Mouse (Mus musculus): ENCODE results near the gene Olfml2b.

The Olfml2b gene

DNA sequence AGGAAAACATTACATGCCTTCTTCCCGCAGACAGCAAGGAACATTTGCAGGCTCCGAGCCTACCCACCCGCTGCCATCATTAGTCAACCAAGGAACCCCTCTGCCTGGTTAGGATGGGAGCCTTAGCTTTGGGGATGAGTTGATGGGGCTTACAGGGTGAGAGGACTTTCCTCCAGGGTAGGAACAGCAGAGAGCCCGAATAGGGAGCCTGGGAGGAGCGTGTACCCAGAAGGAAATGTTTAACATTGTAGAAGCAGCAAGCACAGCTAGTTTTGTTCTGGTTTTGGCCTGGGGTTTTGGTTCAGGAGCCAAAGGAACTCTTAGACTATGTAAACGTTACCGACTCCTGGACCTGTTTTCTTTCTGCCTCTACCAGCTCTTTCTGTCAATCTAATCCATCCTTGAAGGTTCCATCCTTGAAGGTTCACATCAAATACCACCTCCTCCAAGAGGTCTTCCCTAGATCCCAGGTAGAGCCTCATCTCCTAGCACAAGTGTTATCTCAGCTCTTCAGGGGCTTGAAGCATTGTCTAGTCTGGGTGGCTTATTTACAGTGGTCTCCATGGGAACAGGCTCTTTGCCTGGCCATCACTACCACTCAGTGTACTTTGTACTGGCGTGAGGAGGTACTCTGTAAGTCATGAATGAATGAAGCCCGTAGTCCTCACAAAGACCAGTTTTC lies 2.4 kb downstream of the Olfml2b start:
- no peak for DNase-seq (ENCODE audit: extremely low spot score, low spot score)

DNA sequence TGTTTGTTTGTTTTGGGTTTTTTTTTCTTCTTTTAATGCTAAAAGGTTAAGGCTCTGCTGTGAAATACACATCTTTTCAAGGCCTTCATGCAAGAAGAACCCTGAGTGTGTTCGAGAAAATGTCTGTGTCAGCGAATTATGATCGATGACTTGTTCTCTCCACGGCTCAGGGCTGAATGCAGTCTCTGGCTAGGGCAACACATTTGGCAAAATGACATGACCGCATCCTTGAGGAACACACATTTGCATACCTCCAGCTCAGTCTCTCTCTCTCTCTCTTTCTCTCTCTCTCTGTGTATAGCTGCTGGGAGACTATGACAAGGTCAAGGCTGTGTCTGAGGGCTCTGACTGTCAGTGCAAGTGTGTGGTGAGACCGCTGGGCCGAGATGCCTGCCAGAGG lies 3.0 kb downstream of the Olfml2b start:
- DNase-seq (ENCODE audit: extremely low spot score, low spot score) = no peak

DNA sequence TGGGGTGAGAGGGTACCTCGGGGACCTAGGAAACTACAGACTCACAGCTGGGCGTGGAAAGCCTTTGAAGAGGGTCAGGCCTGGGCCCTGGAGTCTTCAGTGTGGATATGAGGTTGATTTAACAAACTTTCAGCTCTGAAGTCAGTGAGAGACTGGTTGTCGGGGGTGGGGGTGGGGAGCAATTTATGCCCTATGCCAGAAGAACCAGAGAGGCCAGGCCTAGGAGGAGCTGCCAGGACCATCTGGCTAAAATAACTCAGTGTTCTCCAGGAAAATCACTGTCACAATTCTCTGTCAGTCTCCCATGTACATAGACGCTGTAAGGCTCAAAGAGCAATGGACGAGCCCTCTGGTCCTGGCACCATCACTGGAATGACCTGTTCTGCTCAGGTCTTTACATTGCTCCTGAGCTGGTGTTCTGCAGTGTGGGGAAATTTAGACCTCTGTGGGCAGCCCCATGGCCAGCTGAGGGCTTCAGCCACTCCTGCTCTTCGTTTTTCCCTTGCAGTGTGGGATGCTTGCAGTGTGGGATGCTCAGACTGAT lies 3.7 kb downstream of the Olfml2b start:
- no peak for DNase-seq (ENCODE audit: extremely low spot score, low spot score)

DNA sequence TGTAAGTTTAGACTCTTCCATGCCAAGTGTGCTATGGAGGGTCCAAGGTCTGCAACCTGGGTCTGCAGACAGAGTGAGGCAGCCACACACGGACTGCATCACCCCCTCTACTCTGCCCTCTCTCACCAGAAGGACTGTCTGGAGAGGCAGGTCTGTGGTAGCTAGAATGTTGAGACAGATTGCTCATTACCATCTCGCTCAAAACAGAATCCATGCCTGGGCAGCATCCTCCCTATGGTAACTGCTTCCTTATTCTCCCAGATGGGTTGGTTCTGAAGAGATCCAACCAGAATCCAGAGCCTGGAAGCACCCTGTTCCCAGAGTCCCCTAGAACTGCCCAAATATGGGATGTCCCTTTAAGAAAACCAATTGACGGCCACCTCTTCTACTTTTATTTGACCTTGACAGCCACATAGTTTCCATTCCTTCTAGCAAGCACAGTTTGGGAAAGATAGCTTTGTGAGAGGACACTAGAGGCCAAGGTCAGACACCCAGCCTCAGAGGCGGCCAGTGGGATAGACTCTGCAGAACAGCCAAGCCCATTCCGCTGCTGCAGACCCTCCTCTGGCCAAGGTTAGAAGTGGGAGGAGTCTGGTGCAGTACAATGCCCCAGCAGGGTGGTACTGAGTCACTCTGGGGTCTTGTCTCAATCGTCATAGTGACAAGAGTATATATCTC lies 6.9 kb downstream of the Olfml2b start:
- DNase-seq (ENCODE audit: extremely low spot score, low spot score) = no peak

DNA sequence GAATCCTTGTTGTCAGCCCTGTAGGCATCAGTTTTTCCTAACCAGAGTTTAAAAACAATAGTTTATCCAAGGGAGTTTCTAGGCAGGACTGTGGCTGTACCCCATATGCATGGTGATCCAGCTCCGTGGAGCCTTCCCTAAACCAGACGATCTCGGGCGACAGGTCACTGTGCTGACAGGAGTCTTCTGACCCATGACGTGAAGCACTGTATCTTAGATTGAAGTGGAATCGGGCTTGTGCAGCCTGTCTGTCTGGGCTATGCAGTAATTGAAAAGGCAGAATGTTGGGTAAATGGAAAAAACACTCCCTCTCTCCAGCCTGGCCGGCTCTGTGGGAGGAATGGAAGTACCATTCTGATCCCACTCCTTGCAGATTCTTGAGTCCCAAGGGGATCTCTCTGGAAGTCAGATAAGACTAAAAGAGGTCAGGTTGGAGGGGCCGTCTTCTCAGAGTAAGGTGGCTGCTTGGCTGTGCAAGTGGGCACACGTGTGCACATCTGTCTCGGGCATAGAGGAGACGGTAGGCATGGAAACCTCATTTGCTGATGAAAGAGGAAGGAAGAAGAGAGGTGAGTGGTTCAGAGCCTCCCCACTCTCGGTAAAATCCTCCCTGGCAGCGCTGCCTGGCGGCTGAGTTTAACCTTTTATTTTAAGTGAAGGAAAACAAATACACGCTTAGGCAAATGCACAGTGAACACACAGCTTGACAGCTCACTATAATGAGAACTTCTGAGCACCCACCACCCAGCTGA lies 7.8 kb downstream of the Olfml2b start:
- no peak for DNase-seq (ENCODE audit: extremely low spot score, low spot score)

DNA sequence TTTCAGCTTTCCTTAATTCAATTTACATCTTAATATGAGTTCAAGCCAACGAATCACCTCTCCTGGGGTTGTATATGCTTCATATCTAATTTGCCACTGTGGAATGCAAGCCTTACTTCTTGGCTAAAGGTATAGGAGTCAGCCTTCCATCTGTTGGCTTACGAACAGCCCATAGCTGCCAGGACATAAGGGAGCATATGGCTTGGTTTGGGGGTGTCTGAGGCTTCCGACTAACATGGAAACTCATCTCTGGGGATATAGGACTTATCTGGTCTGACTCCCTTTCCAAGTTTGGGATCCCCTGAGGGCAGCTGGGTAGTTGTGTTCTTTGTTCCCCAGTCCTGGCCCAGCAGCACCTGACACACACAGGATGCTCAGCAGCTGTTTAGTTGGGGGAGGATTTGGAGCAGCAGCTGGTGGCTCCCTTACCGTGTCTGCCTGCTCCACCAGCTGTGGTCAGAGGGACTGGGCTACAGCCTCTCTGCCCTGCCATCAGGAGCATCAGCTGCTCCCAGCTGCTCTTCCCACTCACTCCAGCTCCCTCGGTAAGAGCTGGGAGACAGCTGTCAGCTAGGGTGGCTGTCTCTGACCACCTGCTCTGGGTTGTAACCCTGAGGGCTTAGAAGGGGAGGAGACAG lies 11.1 kb downstream of the Olfml2b start:
- DNase-seq (ENCODE audit: extremely low spot score, low spot score) = peak; percentile 47

DNA sequence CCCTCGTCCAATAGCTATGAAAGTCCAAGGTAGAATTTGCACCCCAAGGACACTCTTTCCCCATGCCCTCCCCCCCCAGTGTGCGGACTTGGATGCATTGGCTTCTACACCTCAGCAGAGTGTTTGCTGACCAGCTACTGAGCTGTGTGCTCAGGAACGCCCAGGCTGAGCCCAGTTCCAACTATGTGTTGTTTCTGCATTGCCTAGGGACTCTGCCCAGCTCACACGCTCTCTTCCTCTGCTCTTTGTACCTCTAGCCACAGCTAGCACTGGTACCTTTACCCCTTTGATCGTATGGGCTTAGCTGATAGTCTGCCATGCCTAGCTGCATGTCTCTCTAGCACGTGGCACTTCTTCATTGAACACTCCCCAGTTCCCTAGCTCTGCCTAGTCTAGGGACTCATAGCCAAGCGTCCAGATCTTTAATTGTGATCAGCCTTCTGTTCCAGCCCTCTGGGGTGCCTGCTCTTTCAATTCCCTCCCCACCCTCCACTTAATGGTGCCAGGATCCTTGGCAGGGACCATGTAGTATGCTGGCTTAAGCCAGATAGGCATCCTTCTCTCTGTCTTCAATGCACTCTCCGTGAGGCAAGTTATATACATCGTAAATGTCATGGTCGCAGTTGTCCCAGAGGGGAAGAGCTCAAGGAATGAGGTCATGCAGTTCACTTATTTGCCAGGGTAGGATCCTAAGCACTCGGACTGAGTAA lies 12.3 kb downstream of the Olfml2b start:
- no peak for DNase-seq (ENCODE audit: extremely low spot score, low spot score)

DNA sequence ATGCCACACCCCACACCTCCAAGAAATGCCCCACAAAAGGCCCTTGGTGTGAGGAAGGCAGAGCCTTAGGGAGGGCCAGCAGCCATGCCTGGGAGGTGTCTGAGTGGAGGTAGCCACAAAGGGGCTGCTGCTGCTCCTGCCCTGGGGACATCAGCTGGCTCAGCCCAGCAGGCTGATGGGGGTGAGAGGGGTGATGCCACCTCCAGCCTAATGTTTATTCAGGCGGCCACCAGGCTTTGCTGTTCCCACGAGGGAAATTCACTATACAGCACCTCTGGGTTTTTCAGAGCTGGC lies 12.8 kb downstream of the Olfml2b start:
- DNase-seq (ENCODE audit: extremely low spot score, low spot score) = no peak

DNA sequence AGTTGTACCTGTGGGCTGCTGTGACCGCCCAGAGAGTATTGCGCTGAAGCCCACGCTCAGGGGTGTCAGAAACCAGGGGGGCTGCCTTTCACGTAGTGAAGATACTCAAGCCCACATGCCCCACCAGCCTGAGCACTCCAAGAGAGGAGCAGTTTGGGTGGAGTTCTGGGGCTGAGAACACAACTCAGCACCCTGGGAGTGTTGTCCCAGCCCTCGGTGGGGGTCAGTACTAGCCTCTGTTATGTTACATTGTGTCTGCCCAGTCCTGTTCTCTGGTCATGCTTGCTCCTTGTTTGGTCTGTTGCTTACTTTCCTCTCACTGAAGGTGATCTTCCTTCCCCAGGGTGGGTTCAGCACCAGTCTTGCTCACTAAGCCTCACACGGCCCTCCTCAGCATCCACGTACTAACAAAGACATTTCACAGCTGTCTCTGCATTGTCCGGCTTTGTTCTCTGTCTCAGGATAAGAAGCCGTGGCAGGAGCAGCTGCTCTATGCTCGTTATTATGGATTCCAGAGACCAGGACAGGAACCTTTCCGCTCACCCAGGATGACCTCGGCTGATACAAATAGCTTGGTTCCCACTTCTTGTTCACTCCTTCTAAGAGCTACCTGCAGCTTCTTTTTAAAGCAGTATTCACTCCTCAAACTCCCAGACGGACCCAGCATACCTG lies 13.4 kb downstream of the Olfml2b start:
- peak; percentile 32 for DNase-seq (ENCODE audit: extremely low spot score, low spot score)

DNA sequence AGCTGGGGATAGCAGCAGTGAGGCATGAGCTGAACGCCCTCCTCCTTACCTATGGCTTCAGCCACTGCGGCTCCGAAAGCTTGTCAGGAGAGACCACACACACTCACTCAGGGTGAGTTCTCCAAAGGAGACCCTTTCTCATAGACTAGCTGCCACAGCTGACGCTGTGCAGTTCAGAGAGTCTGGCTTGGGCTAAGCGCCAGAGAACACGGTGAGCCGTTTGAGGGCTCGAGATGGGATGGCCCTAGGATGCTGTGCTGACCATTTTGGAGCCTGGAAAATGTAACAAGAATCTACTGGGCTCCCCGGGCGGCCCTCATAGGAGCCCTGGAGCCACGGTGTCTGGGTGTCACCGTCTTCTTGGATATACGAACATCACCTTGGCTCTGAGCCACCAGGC lies 14.9 kb downstream of the Olfml2b start:
- no peak for DNase-seq (ENCODE audit: extremely low spot score, low spot score)

DNA sequence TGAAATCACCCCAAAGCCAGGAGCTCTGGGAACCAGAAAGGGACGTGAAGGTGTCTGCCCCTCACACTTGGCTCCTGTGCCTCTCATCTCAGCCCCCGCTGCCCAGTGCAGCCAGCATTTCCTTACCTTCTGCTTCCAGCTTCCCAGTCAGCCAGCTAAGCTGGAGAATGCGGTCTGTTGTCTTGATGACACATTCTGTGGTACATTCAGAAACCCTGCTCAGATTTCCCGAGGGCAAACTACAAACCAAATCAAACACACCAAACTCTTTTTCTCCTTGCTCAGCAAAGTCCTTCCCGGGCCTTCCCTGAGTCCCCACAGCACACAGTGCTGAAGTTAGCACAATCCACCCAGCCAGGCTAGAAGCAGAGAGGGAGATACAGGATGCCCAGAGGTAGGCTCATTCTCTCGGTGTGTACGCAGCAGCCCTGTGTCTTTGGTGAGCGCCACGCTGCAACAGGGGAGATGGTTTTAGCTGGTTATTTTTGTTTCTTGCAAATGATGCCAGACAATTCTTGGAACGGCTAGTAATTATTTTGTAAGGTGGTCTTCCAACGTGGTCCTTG lies 20.4 kb downstream of the Olfml2b start:
- DNase-seq (ENCODE audit: extremely low spot score, low spot score) = no peak

DNA sequence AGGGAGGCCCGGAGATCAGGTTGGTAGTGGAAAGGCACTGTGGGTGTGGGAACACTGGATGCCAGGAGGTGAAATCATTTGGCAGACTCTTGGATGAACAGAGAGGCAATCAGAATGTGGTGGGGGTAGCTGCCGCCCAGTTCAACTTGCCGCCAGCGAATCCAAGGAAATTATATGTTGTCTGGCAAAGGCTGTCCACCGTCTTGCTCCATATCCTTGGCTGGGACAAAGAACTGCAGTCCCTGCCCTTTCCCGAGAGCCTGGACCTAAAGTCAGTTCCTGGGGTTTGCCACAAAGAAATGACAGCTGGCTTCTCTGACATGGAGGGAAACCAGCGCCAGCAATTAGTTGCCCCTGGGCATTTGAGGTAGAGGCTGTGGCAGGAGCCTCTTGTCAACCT lies 20.9 kb downstream of the Olfml2b start:
- DNase-seq (ENCODE audit: extremely low spot score, low spot score) = no peak

DNA sequence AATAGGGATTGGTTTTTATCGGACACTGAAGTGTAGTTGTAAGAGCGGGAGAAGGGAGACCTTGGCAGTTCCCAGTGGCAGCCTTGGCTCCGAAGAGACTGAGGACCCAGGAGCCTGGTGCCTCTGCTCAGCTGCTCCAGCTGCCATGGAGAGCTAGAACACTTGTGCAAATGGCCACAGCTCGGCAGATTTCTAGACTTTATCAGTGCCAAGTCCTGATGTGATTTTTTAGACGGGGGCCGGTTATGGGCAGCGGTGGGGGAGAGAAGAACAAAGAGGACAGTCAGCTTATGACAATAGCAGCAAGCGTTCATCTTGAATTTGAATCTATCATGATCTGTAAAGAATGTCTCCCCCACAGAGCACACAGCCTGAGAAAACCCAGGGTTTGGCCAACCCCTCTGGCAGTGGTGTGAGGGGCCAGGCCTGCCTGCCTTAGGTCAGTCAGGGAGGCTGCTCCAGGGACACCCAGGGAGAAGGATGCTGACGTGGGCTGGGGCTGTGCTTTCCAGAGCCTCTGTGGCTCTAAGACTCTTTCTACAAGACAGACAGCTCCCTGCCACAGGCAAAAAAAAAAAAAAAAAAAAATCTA lies 29.9 kb downstream of the Olfml2b start:
- no peak for DNase-seq (ENCODE audit: extremely low spot score, low spot score)

DNA sequence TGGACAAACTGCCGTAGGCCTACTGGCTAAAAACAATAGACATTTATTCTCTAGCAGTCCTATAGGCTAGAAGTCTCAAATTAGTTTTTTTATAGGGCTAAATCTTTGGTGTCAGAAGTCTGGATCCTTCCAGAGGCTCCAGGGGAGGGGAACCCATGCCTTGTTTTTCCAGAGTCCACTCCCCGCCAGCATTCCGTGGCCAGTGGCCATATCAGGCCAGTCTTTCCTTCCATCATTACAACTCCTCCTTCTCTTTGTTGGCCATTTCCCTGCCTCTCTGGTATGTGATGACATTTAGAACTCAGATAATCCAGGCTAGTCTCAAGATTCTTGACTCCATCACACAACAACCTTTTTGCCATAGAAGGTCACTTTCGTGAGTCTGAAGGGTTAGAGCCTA lies 33.3 kb downstream of the Olfml2b start:
- no peak for DNase-seq (ENCODE audit: extremely low spot score, low spot score)

DNA sequence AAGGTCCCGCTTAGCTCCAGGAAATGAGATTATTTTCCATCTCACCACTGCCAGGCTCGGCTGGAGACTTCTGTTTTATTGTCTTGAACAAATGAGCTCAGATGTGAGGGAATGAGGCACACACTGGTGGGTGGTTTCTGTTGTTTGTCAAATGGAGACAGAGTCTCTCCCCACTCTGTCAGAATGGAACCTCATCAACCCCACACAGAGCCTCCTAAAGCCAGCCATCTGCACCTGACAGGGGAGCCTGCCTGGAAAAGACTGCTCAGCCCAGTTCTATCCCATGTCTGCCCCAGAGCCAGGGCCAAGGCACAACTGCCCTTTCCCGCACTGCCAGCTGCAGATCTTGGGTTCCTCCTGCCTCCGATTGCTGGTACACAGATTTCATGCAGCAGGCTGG lies 34.5 kb downstream of the Olfml2b start:
- DNase-seq (ENCODE audit: extremely low spot score, low spot score) = no peak

DNA sequence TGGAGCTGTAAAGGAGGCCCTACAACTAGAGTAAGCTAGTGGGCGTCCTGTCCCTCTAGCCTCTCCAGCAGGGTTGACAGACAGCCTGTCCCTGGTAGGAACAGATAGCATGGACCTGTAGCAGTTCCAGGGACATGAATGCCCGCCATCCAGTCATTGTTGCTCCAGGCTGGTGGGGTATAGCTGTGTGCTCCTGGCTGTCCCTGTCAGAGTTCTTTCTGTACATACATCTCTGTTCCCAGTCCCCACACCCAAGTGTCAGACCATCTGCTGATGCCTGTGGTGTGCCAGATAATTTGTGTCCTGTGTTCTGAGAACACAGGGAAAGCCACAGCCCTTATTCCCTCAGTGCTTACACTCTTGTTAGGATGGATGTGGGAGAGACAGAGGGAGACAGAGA lies 35.3 kb downstream of the Olfml2b start:
- no peak for DNase-seq (ENCODE audit: extremely low spot score, low spot score)

DNA sequence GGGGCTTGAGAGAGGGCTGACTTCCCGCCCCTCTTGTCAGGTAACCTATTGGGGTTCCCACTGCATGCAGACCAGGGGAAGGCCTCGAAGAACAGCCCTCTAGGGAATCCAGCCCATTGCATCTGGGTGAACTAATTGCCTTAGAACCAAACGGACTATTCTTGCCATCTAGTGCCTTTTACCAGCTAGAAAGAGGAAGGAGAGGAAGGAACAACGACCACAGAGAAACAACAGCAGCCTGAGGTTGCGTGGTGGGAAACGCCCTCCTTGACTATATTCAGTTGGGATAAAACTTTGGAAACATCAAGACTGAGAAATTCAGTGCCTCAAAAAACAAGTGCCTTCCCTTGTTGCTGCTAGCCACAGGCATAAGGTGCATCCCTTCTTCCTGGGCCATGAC lies 39.5 kb downstream of the Olfml2b start:
- DNase-seq (ENCODE audit: extremely low spot score, low spot score) = no peak

DNA sequence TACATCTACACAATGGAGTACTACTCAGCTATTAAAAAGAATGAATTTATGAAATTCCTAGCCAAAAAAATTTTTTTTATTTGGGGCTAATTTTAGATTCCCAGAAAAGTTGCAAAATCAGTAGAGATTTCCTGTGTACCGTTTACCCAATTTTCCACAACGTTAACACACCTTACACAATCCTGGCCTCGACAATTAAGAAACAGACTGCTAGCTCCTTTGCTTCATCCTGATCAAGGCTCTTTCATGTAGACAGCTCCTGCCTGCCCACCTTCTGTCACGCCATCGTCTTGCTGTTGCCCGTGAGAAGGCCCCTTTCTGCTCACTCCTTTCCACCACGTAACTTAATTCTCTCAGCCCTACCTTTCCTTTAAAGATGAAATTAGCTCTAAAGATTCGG lies 45.4 kb downstream of the Olfml2b start:
- DNase-seq (ENCODE audit: extremely low spot score, low spot score) = no peak

DNA sequence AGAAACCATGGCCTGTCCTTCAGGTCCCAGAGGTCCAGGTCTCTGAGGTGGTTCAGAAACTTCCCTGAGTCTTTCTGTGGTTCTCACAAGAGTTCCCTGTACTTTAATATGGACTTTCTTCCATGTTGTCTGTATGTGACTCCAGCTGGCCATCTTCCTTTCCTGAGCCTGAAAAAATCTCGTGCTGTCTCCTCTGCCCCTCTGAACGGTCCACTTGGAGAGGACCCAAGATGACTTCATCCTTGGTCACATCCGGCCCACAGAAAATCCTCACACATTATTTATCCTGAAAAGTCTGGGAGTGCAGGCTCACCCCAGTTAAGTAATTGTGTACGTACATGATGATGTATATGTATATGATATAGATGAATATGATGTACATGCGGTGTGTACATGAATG lies 47.0 kb downstream of the Olfml2b start:
- DNase-seq (ENCODE audit: extremely low spot score, low spot score) = no peak

DNA sequence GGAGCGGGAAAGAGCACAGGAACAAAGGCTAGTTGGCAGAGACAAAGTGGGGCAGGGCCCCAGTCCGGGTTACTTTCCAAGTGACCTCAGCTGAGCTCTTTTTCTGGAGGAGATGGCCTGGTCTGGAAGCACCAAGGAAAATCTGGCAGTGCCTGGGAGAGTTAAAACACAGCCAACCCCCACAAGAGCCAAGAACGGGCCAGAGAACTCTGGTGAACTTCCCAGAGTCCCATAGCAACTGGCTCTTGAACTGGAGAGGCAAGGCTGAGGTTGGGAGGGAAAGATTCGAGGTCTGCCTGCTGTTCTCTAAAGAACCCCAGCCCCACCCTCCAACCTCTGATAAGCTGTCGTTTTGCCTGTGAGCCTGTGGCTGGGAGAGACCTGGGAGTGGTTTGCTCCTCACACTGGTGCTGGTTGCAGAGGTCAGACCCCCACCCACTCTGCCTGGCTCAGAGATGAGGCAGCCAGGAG lies 50.5 kb downstream of the Olfml2b start:
- DNase-seq (ENCODE audit: extremely low spot score, low spot score) = no peak

Data from neural tube, embryonic 10.5 days (tissue).